Mouse (Mus musculus) CH12.LX (cell line): ENCODE measurements around the gene 9530077C05Rik. TPM values are rescaled to one million over a fixed set of nuclear protein-coding genes. Genes with fewer than 3 reads are reported as not detected.
A peak's percentile ranks its signal among the peaks of the same experiment; 100 is the strongest.

ENCODE experiments used
- DNase-seq: peaks from one replicate; pipeline ENCODE4 v3.0.0-alpha.2; 2013; ENCODE audit errors: extremely low read depth
- H3K27ac ChIP-seq: 2 replicates; pipeline ENCODE4 v1.5.1; 2012; ENCODE audit warnings: low read depth, mild to moderate bottlenecking, control low read depth, moderate library complexity; ENCODE audit not compliant: insufficient read depth
- H3K27me3 ChIP-seq: replicated peaks from 2 replicates; pipeline ENCODE3; 2012; ENCODE audit warnings: inconsistent platforms
- H3K36me3 ChIP-seq, 2 experiments: replicated peaks in 1 of 2; 2 replicates each; pipeline versions ENCODE3 to v1.6.1; 2012; ENCODE audit warnings: inconsistent platforms in 1 of 2, low read length in 1 of 2, mild to moderate bottlenecking in 1 of 2, mixed read lengths in 1 of 2, moderate library complexity in 1 of 2; ENCODE audit not compliant: control insufficient read depth in 1 of 2, insufficient read depth in 1 of 2
- H3K4me1 ChIP-seq, 2 experiments: 2 replicates each; pipeline ENCODE4 v1.6.1; 2012; ENCODE audit warnings: inconsistent platforms in 1 of 2, moderate library complexity in 1 of 2; ENCODE audit not compliant: insufficient read depth in 2 of 2, control insufficient read depth in 1 of 2
- H3K4me2 ChIP-seq: 2 replicates; pipeline ENCODE4 v1.6.1; 2012; ENCODE audit warnings: low read depth, mild to moderate bottlenecking, control low read depth; ENCODE audit not compliant: poor library complexity, insufficient read depth, severe bottlenecking
- H3K4me3 ChIP-seq, 3 experiments: fragments of 150-350 bp in 1 of 3; sonication (generic) in 1 of 3; replicated peaks in 1 of 3; 2 replicates each; pipeline versions ENCODE3 to v1.5.1; 2011 to 2012; ENCODE audit warnings: low read depth in 2 of 3, low read length in 2 of 3, mild to moderate bottlenecking in 2 of 3, moderate library complexity in 2 of 3, control low read depth in 1 of 3, improper control_type of control experiment in 1 of 3, inconsistent platforms in 1 of 3, mixed read lengths in 1 of 3; ENCODE audit not compliant: poor library complexity in 1 of 3
- H3K79me2 ChIP-seq: replicated peaks from 2 replicates; pipeline ENCODE4 v1.6.1; 2012; ENCODE audit warnings: mild to moderate bottlenecking, moderate library complexity; ENCODE audit not compliant: control insufficient read depth, poor library complexity, insufficient read depth, severe bottlenecking; ENCODE audit errors: extremely low read depth
- H3K9ac ChIP-seq: 2 replicates; pipeline ENCODE4 v1.6.1; 2012; ENCODE audit warnings: low read depth, mild to moderate bottlenecking, control low read depth, moderate library complexity; ENCODE audit not compliant: insufficient read depth
- H3K9me3 ChIP-seq: replicated peaks from 2 replicates; pipeline ENCODE3; 2012; ENCODE audit warnings: low read length, inconsistent platforms, mixed read lengths
- CHD2 ChIP-seq: IDR thresholded peaks from 2 replicates; pipeline ENCODE4 v1.6.1; 2011; ENCODE audit warnings: low read length, improper control_type of control experiment
- E2F4 ChIP-seq: IDR thresholded peaks from 2 replicates; pipeline ENCODE4 v1.6.1; 2011; ENCODE audit warnings: low read depth, low read length, improper control_type of control experiment; ENCODE audit not compliant: insufficient replicate concordance
- ELF1 ChIP-seq: IDR thresholded peaks from 2 replicates; pipeline ENCODE4 v1.6.1; 2014; ENCODE audit warnings: low read depth, mild to moderate bottlenecking, inconsistent platforms, low read length, improper control_type of control experiment
- EP300 ChIP-seq: IDR thresholded peaks from 2 replicates; pipeline ENCODE4 v1.6.1; 2011; ENCODE audit warnings: low read length, improper control_type of control experiment
- HCFC1 ChIP-seq: IDR thresholded peaks from 2 replicates; pipeline ENCODE4 v1.6.1; 2012; ENCODE audit warnings: low read depth, mild to moderate bottlenecking, inconsistent platforms, low read length, improper control_type of control experiment
- KAT2A ChIP-seq: IDR thresholded peaks from 2 replicates; pipeline ENCODE4 v1.6.1; 2012; ENCODE audit warnings: low read length, improper control_type of control experiment, inconsistent platforms; ENCODE audit not compliant: insufficient replicate concordance
- MAFK ChIP-seq: IDR thresholded peaks from 2 replicates; pipeline ENCODE4 v1.6.1; 2011; ENCODE audit warnings: low read length, improper control_type of control experiment; ENCODE audit not compliant: insufficient replicate concordance
- MAX ChIP-seq: IDR thresholded peaks from 2 replicates; pipeline ENCODE4 v1.6.1; 2011; ENCODE audit warnings: low read length, improper control_type of control experiment
- MEF2A ChIP-seq: IDR thresholded peaks from 2 replicates; pipeline ENCODE4 v1.6.1; 2014; ENCODE audit warnings: low read depth, mild to moderate bottlenecking, inconsistent platforms, low read length, improper control_type of control experiment, borderline replicate concordance
- MYC ChIP-seq: IDR thresholded peaks from 2 replicates; pipeline ENCODE4 v1.6.1; 2011; ENCODE audit warnings: low read depth, mild to moderate bottlenecking, improper control_type of control experiment, low read length
- NELFE ChIP-seq: IDR thresholded peaks from 2 replicates; pipeline ENCODE4 v1.6.1; 2011; ENCODE audit warnings: low read depth, low read length, improper control_type of control experiment
- NRF1 ChIP-seq: IDR thresholded peaks from 2 replicates; pipeline ENCODE4 v1.6.1; 2014; ENCODE audit warnings: low read depth, mild to moderate bottlenecking, inconsistent platforms, low read length, improper control_type of control experiment, moderate library complexity
- PAX5 ChIP-seq: IDR thresholded peaks from 2 replicates; pipeline ENCODE4 v1.6.1; 2012; ENCODE audit warnings: low read length, inconsistent platforms, mixed read lengths
- POLR2A ChIP-seq: IDR thresholded peaks from 2 replicates; pipeline ENCODE4 v1.6.1; 2011; ENCODE audit warnings: low read depth, mild to moderate bottlenecking, improper control_type of control experiment, low read length
- POLR2AphosphoS2 ChIP-seq: IDR thresholded peaks from 2 replicates; pipeline ENCODE4 v1.6.1; 2011; ENCODE audit warnings: low read depth, low read length, improper control_type of control experiment
- RCOR1 ChIP-seq: conservative IDR thresholded peaks from 2 replicates; pipeline ENCODE4 v1.6.1; 2012; ENCODE audit warnings: low read depth, mild to moderate bottlenecking, inconsistent platforms, low read length, improper control_type of control experiment
- SIN3A ChIP-seq: IDR thresholded peaks from 2 replicates; pipeline ENCODE4 v1.6.1; 2012; ENCODE audit warnings: low read length, improper control_type of control experiment, inconsistent platforms
- UBTF ChIP-seq: IDR thresholded peaks from 2 replicates; pipeline ENCODE4 v1.6.1; 2012; ENCODE audit warnings: low read depth, mild to moderate bottlenecking, inconsistent platforms, low read length, improper control_type of control experiment, moderate library complexity
- USF2 ChIP-seq: conservative IDR thresholded peaks from 2 replicates; pipeline ENCODE4 v1.6.1; 2011; ENCODE audit warnings: low read depth, low read length, improper control_type of control experiment
- ZC3H11A ChIP-seq: IDR thresholded peaks from 2 replicates; pipeline ENCODE4 v1.6.1; 2012; ENCODE audit warnings: low read depth, mild to moderate bottlenecking, inconsistent platforms, low read length, improper control_type of control experiment
- ZMIZ1 ChIP-seq: IDR thresholded peaks from 2 replicates; pipeline ENCODE4 v1.6.1; 2012; ENCODE audit warnings: low read depth, mild to moderate bottlenecking, inconsistent platforms, low read length, improper control_type of control experiment
- ZNF384 ChIP-seq: IDR thresholded peaks from 2 replicates; pipeline ENCODE4 v1.6.1; 2012; ENCODE audit warnings: low read depth, low read length, improper control_type of control experiment, inconsistent platforms
- dilution Hi-C: fragments of 300-500 bp; cut with MboI; formaldehyde crosslinking; loops from 2 replicates; pipeline ENCODE4 v1.14.3; 2020; ENCODE audit warnings: low sequenced_read_pairs; ENCODE audit not compliant: extremely low pct_unique_long_range_greater_than_20kb, extremely low pct_ligation_motif_present
- in situ Hi-C: fragments of 300-500 bp; cut with MboI; formaldehyde crosslinking; loops from 3 replicates; pipeline ENCODE4 v1.14.3; 2019; ENCODE audit warnings: low sequenced_read_pairs, low pct_ligation_motif_present, low pct_unique_long_range_greater_than_20kb, mixed read lengths
- polyA plus RNA-seq: library from polyadenylated mRNA; unstranded; fragments of >175 nt; gene quantifications from 2 replicates; pipeline ENCODE4 v1.2.1, GENCODE M21; 2012; ENCODE audit warnings: low read depth; ENCODE audit not compliant: insufficient read length
- total RNA-seq, 2 experiments: library from RNA; depleted of rRNA; stranded (reverse); fragments of 300-350 nt in 1 of 2; fragments of >200 nt in 1 of 2; gene quantifications; 2 replicates each; pipeline ENCODE4 v1.2.3; 2012 to 2014

The 9530077C05Rik gene
- total and polyA plus RNA-seq, 3 experiments, result 0.71 to 1.4 (median 0.93) TPM

DNA sequence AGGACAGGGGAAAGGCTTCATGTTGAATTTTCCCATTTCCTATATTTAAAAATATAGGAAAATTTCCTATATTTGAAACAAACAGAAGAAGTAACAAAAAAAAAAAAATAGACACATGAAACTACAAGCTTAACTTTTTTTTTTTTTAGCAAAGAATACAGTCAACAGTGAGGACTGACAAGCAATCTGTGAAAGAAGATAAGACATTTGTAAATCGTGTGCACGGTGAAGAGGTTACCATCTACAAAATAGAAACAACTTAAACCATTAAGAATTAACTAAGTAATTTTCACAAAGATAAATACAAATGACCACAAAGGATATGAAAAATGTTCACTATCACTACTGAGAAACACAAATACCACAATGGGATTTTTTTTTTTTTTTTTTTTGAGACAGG, 45.1 kb upstream of the 9530077C05Rik start:
- in situ Hi-C loops, result no loop called here
- TF ChIP-seq NRF1 (no peak), HCFC1 (no peak), EP300 (no peak), UBTF (no peak), NELFE (no peak), ZC3H11A (no peak), ZMIZ1 (no peak), MEF2A (no peak), KAT2A (no peak), RCOR1 (no peak), MYC (no peak), USF2 (no peak), SIN3A (no peak), ZNF384 (no peak), POLR2AphosphoS2 (no peak), MAX (no peak)
- H3K36me3 ChIP-seq, result peaks cover 56 to 87% of the 10 kb centered on the region in 2 experiments
- dilution Hi-C loops, result no loop called here
- no peak for DNase-seq
- 0 out of 4 replicates have a peak, but pooled peaks cover 0 to 3% of the 10 kb centered on the region in 2 experiments for H3K4me1 ChIP-seq
- H3K4me2 ChIP-seq, result no peak overlapping the region
- no peak overlapping the region for H3K27ac ChIP-seq
- H3K9ac ChIP-seq, result no peak overlapping the region
- H3K79me2 ChIP-seq, result no peaks in the 10 kb centered on the region
- H3K9me3 ChIP-seq, result no peaks in the 10 kb centered on the region
- H3K4me3 ChIP-seq, result no peak overlapping the region
- no peaks in the 10 kb centered on the region for H3K27me3 ChIP-seq

DNA sequence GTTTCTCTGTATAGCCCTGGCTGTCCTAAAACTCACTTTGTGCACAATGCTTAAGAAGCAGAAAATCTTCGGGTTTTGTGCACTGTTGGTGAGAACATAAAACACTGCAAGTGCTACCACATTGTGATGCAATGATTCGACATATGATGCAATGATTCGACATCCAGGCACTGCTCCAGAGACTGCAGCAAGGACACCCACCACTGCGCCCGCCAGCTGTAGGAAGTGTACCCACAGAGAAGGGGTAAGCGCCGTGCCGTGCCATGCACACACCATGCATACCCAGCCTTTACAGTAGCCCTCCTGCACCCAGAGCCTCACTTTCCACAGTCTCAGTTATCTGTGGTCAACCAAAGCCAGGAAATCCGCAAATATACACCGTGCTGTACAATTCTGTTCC, 44.7 kb upstream of the 9530077C05Rik start:
- Histone ChIP-seq H3K9me3 (no peaks in the 10 kb centered on the region), H3K27me3 (no peaks in the 10 kb centered on the region), H3K27ac (peak overlapping the region; percentile 45), H3K4me1 (0 out of 4 replicates have a peak, but pooled peaks cover 0 to 3% of the 10 kb centered on the region in 2 experiments), H3K9ac (no peak overlapping the region), H3K4me2 (no peak overlapping the region), H3K36me3 (peaks cover 57 to 87% of the 10 kb centered on the region in 2 experiments), H3K79me2 (no peaks in the 10 kb centered on the region), H3K4me3 (no peak overlapping the region)
- DNase-seq, result no peak
- TF ChIP-seq CHD2, result no peak
- TF ChIP-seq E2F4, result no peak
- TF ChIP-seq PAX5, result no peak
- no peak for TF ChIP-seq ELF1
- TF ChIP-seq MAFK, result no peak
- TF ChIP-seq POLR2A, result no peak
- no peak for TF ChIP-seq NELFE
- in situ Hi-C loops, result no loop called here
- dilution Hi-C loops, result no loop called here
